Mouse (Mus musculus) mature B cell (primary cell): ENCODE results near the gene Dcaf15.

ENCODE experiments used
- in situ Hi-C: fragments of 300-500 bp; cut with MboI; formaldehyde crosslinking; loops from 2 replicates; pipeline ENCODE4 v1.14.3; 2019

Gene Dcaf15

GRCm38 (mm10) chr8:84104697-84105609 is at the start of gene Dcaf15:
Gene Dcaf15 (minus strand): TSS chr8:84104768.
- in situ Hi-C loops = no loop called here

GRCm38 (mm10) chr8:84149181-84149580 is 44.6 kb upstream of the Dcaf15 start:
- in situ Hi-C loops = no loop called here

- in situ Hi-C loops = no loop called here
Observed at GRCm38 (mm10) chr8:84148531-84148850, 43.9 kb upstream of the Dcaf15 start.

- in situ Hi-C loops = no loop called here
Observed at GRCm38 (mm10) chr8:84147769-84148530, 43.4 kb upstream of the Dcaf15 start, which contains the start of the genes Cc2d1a and 4930432K21Rik. Gene Cc2d1a (minus strand): TSS chr8:84147936. Gene 4930432K21Rik (plus strand): TSS chr8:84148025.

GRCm38 (mm10) chr8:84147324-84147766 is 42.8 kb upstream of the Dcaf15 start:
- in situ Hi-C loops = no loop called here

- in situ Hi-C loops = no loop called here
Observed at GRCm38 (mm10) chr8:84144636-84145245, 40.2 kb upstream of the Dcaf15 start.

- in situ Hi-C loops = no loop called here
Observed at GRCm38 (mm10) chr8:84140838-84141237, 36.3 kb upstream of the Dcaf15 start.

GRCm38 (mm10) chr8:84137848-84138247 is 33.3 kb upstream of the Dcaf15 start:
- in situ Hi-C loops = no loop called here

GRCm38 (mm10) chr8:84132225-84132624 is 27.7 kb upstream of the Dcaf15 start:
- in situ Hi-C loops = no loop called here

GRCm38 (mm10) chr8:84130806-84131205 is 26.2 kb upstream of the Dcaf15 start:
- in situ Hi-C loops = no loop called here

GRCm38 (mm10) chr8:84128277-84128676 is 23.7 kb upstream of the Dcaf15 start:
- in situ Hi-C loops = no loop called here

- in situ Hi-C loops = no loop called here
Observed at GRCm38 (mm10) chr8:84127202-84127901, 22.8 kb upstream of the Dcaf15 start.

- in situ Hi-C loops = no loop called here
Observed at GRCm38 (mm10) chr8:84126742-84127141, 22.2 kb upstream of the Dcaf15 start.

- in situ Hi-C loops = no loop called here
Observed at GRCm38 (mm10) chr8:84125656-84126055, 21.1 kb upstream of the Dcaf15 start, which contains the start of gene Podnl1. Gene Podnl1 (plus strand): TSS chr8:84125989.

GRCm38 (mm10) chr8:84122151-84122550 is 17.6 kb upstream of the Dcaf15 start:
- in situ Hi-C loops = no loop called here

GRCm38 (mm10) chr8:84115646-84116045 is 11.1 kb upstream of the Dcaf15 start:
- in situ Hi-C loops = no loop called here

- in situ Hi-C loops = no loop called here
Observed at GRCm38 (mm10) chr8:84106216-84107040, 1.9 kb upstream of the Dcaf15 start.

GRCm38 (mm10) chr8:84105676-84106075 is 1.1 kb upstream of the Dcaf15 start:
- in situ Hi-C loops = no loop called here

- in situ Hi-C loops = no loop called here
Observed at GRCm38 (mm10) chr8:84104221-84104620, 347 bp downstream of the Dcaf15 start.

GRCm38 (mm10) chr8:84103601-84104000 is 967 bp downstream of the Dcaf15 start:
- in situ Hi-C loops = no loop called here
